Mouse (Mus musculus): ENCODE data around the gene Cers1. TPM values are rescaled to one million over a fixed set of nuclear protein-coding genes. Genes with fewer than 3 reads are reported as not detected.
A peak's percentile ranks its signal among the peaks of the same experiment; 100 is the strongest.

Gene Cers1
- polyA plus RNA-seq, 1 experiment: 0.61 TPM

DNA sequence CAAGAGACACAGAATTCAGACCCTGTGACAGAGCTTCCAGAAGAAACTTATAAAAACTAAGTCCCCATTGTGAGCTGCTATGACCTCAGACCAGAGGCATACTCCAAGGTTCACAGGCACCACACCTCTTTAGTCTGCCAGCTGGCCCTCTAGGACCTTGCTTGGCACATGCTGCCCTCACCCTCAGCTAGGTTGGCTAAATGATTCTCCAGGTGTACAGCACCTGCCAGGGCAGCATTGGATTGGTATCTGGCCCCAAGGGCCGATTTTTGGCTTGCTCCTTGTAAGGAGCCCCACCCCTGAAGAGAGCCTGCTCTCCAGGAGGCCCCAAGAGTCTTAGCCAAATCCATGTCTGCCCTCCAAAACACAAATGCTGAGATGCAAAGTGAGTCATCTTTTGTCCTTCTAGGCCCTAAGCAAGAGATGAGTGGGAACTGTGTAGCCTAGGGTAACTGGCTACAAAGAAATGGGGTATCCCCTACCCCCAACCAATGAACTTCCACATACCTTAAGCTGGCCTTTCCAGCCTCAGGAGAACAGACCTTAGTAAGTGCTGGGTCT is 32.4 kb downstream of the Cers1 start:
- no peak for DNase-seq (ENCODE audit: low read depth in 1 of 2, low spot score in 2 of 2)
- H3K36me3 ChIP-seq (ENCODE audit: control insufficient read depth, insufficient read depth, low read length): peaks cover 2% of the 10 kb centered on the region
- TF ChIP-seq POLR2A (IDR thresholded peaks at IDR 0.05; ENCODE audit: low read depth, low read length) (no peak), CTCF (IDR thresholded peaks at IDR 0.05; ENCODE audit: extremely low read depth, insufficient read depth, insufficient read length, insufficient replicate concordance) (no peak)
- peaks cover 22% of the 10 kb centered on the region; the same call in 1 of the 2 replicates for H3K4me1 ChIP-seq (ENCODE audit: control insufficient read depth, insufficient read depth, insufficient read length)
- H3K27me3 ChIP-seq (ENCODE audit: control insufficient read depth, insufficient read depth, low read length): no peaks in the 10 kb centered on the region
- WGBS: 71% methylated on average over 1 of the region's 1 CpGs
- no peak overlapping the region for H3K4me3 ChIP-seq (ENCODE audit: extremely low read depth, insufficient read depth, insufficient read length)
- H3K27ac ChIP-seq (ENCODE audit: insufficient read depth, low read length): no peak overlapping the region

DNA sequence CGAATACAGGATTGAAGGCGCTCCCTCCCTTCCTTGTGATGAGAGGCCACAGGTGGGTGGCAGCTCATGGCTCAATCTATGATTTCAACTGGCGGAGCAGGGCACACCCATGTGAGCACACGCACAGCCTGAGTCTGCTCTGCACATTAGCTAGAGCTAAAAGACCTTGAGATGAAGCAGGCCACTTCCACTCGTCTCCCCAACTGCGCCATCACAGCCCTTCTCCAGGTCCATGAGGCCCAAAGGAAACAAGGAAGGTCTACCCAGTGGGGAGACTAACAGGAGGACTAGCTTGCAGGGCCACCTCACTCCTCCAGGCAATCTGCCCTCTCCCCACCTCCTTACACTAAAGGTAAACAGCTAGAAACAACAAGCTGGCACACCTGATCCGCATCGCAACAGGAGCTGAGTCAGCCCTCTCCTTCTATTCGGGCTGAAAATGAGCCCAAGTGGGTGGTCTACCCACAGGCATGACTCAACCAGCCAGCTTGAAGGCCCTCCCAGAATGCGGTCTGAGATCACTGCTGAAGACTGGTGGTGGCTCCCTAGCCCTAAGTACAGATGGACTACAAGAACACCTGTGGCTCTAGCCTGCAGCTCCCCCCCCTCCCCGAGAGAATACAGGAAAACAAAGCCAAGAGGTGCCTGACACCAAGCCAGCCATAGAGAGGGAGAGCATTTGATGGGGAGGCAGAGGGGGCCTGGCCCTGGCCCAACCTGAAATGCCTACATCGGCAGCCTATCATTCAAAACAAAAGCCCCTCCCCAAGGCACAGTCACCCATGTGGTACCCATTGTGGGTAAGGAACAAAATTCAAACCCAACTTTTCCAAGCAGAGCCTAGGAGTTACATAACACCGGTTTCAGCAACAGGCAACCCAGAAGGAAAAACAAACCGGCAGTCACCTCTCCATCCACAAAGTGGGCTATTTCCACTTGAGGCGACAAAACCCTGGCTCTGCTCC is 35.7 kb downstream of the Cers1 start:
- H3K27ac ChIP-seq (ENCODE audit: insufficient read depth, low read length): no peak overlapping the region
- WGBS: 42% methylated on average over 15 of the region's 15 CpGs
- no peak for TF ChIP-seq POLR2A (IDR thresholded peaks at IDR 0.05; ENCODE audit: low read depth, low read length)
- TF ChIP-seq CTCF (IDR thresholded peaks at IDR 0.05; ENCODE audit: extremely low read depth, insufficient read depth, insufficient read length, insufficient replicate concordance): no peak
- peaks cover 30% of the 10 kb centered on the region; the same call in 1 of the 2 replicates for H3K4me1 ChIP-seq (ENCODE audit: control insufficient read depth, insufficient read depth, insufficient read length)
- no peaks in the 10 kb centered on the region for H3K27me3 ChIP-seq (ENCODE audit: control insufficient read depth, insufficient read depth, low read length)
- H3K36me3 ChIP-seq (ENCODE audit: control insufficient read depth, insufficient read depth, low read length): no peaks in the 10 kb centered on the region; the same call in 1 of the 2 replicates
- DNase-seq (ENCODE audit: low read depth in 1 of 2, low spot score in 2 of 2): no peak
- peak overlapping the region; percentile 90 for H3K4me3 ChIP-seq (ENCODE audit: extremely low read depth, insufficient read depth, insufficient read length)

DNA sequence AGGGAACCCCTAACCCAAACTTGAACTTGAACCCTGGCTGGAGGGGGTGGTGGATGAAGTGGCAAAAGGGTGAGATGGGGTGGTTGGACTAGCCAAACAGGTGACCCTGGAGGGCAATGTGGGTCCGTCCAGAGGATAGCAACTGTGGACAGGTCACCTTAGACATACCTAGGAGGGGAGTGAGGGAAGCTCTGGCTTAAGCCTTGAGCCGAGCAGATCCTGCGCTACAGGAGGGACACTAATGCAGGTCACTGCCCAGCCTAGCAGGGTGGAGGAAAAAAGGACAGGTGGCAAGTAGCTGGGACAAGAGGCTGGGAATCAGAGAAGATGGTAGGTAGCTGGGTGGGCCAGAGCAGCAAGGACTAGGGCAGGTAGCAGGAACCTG is 36.4 kb downstream of the Cers1 start:
- Histone ChIP-seq H3K27ac (ENCODE audit: insufficient read depth, low read length) (no peak overlapping the region), H3K4me1 (ENCODE audit: control insufficient read depth, insufficient read depth, insufficient read length) (peaks cover 30% of the 10 kb centered on the region; the same call in 1 of the 2 replicates)

DNA sequence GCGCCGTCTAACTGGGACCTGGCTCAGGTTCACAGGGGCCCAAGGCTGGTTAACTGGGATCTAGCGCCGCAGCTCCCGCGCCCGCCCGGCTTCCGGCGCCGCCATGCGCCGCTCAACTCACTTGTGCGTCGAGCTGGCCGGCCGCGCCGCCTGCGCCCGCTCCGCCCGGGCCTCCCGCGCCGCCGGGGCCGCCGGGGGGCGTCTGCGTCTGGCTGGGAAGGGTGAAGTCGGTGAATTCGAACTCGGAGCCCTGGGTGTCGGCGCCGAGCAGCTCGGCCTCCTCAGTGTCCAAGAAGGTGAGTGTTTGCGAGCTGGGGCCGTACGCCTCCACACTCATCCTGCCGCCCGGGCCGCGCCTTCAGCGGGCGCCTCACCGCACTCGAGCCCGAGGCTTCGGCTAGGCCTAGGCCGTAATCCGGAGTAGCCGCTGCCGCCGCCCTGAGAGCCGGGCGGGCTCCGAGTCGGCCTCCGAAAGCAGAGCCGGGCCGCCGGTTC is 37.1 kb downstream of the Cers1 start:
- under 1% methylated on average over 59 of the region's 64 CpGs for WGBS
- no peak for TF ChIP-seq CTCF (IDR thresholded peaks at IDR 0.05; ENCODE audit: extremely low read depth, insufficient read depth, insufficient read length, insufficient replicate concordance)
- TF ChIP-seq POLR2A (IDR thresholded peaks at IDR 0.05; ENCODE audit: low read depth, low read length): no peak
- Histone ChIP-seq H3K4me1 (ENCODE audit: control insufficient read depth, insufficient read depth, insufficient read length) (peaks cover 30% of the 10 kb centered on the region; the same call in 1 of the 2 replicates), H3K4me3 (ENCODE audit: extremely low read depth, insufficient read depth, insufficient read length) (peak overlapping the region; percentile 90), H3K27me3 (ENCODE audit: control insufficient read depth, insufficient read depth, low read length) (no peaks in the 10 kb centered on the region), H3K36me3 (ENCODE audit: control insufficient read depth, insufficient read depth, low read length) (no peaks in the 10 kb centered on the region), H3K27ac (ENCODE audit: insufficient read depth, low read length) (peak overlapping the region; percentile 78)
- DNase-seq (ENCODE audit: low read depth in 1 of 2, low spot score in 2 of 2): no peak

More for the DNA sequence above, 36.4 kb downstream of the Cers1 start:
- WGBS: 26% methylated on average over 3 of the region's 3 CpGs
- Histone ChIP-seq H3K27me3 (ENCODE audit: control insufficient read depth, insufficient read depth, low read length) (no peaks in the 10 kb centered on the region), H3K4me3 (ENCODE audit: extremely low read depth, insufficient read depth, insufficient read length) (peak overlapping the region; percentile 90), H3K36me3 (ENCODE audit: control insufficient read depth, insufficient read depth, low read length) (no peaks in the 10 kb centered on the region)
- DNase-seq (ENCODE audit: low read depth in 1 of 2, low spot score in 2 of 2): no peak
- TF ChIP-seq CTCF (IDR thresholded peaks at IDR 0.05; ENCODE audit: extremely low read depth, insufficient read depth, insufficient read length, insufficient replicate concordance) (no peak), POLR2A (IDR thresholded peaks at IDR 0.05; ENCODE audit: low read depth, low read length) (no peak)

DNA sequence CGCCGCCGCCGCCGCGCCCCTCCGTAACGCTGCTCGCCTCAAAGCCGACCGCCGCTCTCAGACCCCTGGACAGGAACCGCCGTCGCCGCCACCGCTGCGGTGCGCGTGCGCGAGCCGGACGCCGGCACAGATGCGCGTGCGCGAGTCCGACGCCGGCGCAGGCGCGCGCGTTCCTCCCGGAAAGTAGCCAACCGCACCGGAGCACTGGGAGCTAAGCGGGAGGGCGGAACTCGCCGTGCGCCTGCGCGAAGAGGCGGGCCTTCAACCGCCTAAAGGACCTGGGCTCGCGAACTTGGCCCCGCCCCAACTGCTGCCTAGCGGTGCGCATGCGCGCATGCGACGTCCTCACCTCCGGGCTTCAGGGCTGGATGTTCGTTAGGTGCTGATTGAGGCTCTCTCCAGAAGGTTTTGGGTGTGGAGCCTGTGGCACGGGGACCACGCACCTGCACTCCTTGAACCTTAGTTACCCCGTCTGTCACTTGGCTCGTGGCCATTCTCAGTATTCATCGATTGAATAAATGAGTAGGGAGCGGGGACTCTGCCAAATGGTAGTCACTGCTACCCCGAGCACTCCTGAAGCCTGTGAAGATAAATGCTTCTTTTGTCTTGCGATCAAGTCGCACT is 37.7 kb downstream of the Cers1 start, which contains the start of gene Upf1:
Gene Upf1, minus strand, starts transcription at position 85 of the 624 bp plus-strand sequence.
- peak; percentile 96 to 99 for DNase-seq (ENCODE audit: low read depth in 1 of 2, low spot score in 2 of 2)
- no peaks in the 10 kb centered on the region for H3K27me3 ChIP-seq (ENCODE audit: control insufficient read depth, insufficient read depth, low read length)
- peak; percentile 25 for TF ChIP-seq POLR2A (IDR thresholded peaks at IDR 0.05; ENCODE audit: low read depth, low read length)
- TF ChIP-seq CTCF (IDR thresholded peaks at IDR 0.05; ENCODE audit: extremely low read depth, insufficient read depth, insufficient read length, insufficient replicate concordance): no peak
- no peaks in the 10 kb centered on the region for H3K36me3 ChIP-seq (ENCODE audit: control insufficient read depth, insufficient read depth, low read length)
- H3K4me1 ChIP-seq (ENCODE audit: control insufficient read depth, insufficient read depth, insufficient read length): peaks cover 30% of the 10 kb centered on the region; the same call in 1 of the 2 replicates
- peak within 1 kb of the TSS; percentile 90 for H3K4me3 ChIP-seq (ENCODE audit: extremely low read depth, insufficient read depth, insufficient read length)
- WGBS: under 1% methylated on average over 57 of the region's 69 CpGs
- peak within 1 kb of the TSS; percentile 78 for H3K27ac ChIP-seq (ENCODE audit: insufficient read depth, low read length)

DNA sequence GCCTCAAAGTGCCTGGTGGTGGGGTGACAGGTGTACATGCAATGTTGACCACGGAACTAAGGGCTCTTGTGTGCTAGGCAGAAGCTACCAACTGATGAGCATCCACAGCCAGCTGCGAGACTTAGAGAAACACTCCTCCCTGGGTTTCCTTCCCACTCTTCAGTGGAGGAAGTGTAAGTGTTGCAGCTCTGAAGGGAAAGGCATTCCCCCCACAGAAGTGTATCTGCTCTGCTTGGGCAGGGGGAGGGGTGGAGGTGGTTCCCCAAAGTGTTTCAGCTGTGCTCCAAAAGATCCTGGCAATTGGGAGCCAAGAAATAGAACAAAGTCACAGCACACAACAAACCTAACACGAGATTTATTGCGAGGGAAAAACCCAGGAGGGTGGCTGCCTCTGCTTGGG is 38.4 kb downstream of the Cers1 start:
- Histone ChIP-seq H3K27ac (ENCODE audit: insufficient read depth, low read length) (no peak overlapping the region; the same call in 1 of the 2 replicates), H3K4me1 (ENCODE audit: control insufficient read depth, insufficient read depth, insufficient read length) (peaks cover 26% of the 10 kb centered on the region; the same call in 1 of the 2 replicates), H3K36me3 (ENCODE audit: control insufficient read depth, insufficient read depth, low read length) (no peaks in the 10 kb centered on the region), H3K4me3 (ENCODE audit: extremely low read depth, insufficient read depth, insufficient read length) (peak overlapping the region; percentile 54; the same call in 1 of the 2 replicates), H3K27me3 (ENCODE audit: control insufficient read depth, insufficient read depth, low read length) (no peaks in the 10 kb centered on the region)
- 18% methylated on average over 4 of the region's 4 CpGs for WGBS
- DNase-seq (ENCODE audit: low read depth in 1 of 2, low spot score in 2 of 2): no peak
- TF ChIP-seq POLR2A (IDR thresholded peaks at IDR 0.05; ENCODE audit: low read depth, low read length) (no peak), CTCF (IDR thresholded peaks at IDR 0.05; ENCODE audit: extremely low read depth, insufficient read depth, insufficient read length, insufficient replicate concordance) (no peak)

Measured in spleen, adult 2 months (tissue).